Mouse (Mus musculus) forebrain, embryonic 16.5 days (tissue): Measurements from ENCODE around the gene S100a3. TPM values are rescaled to one million over a fixed set of nuclear protein-coding genes. Genes with fewer than 3 reads are reported as not detected.

Experiments used
- ATAC-seq: fragments of 200-750 bp; cut with Nextera tagmentation; 2 replicates; pipeline ENCODE4 v1.8.0; 2017; ENCODE audit warnings: mild to moderate bottlenecking, moderate library complexity
- H3K27ac ChIP-seq: fragments of 300-500 bp; sonication (generic); 2 replicates; pipeline ENCODE4 v1.5.1; 2014; ENCODE audit warnings: low read length, control low read depth
- H3K27me3 ChIP-seq: fragments of 300-500 bp; sonication (generic); replicated peaks from 2 replicates; pipeline ENCODE4 v1.6.1; 2014; ENCODE audit warnings: low read length; ENCODE audit not compliant: control insufficient read depth, insufficient read depth
- H3K36me3 ChIP-seq: fragments of 300-500 bp; sonication (generic); 2 replicates; pipeline ENCODE4 v1.6.1; 2014; ENCODE audit not compliant: control insufficient read depth, insufficient read depth
- H3K4me1 ChIP-seq: fragments of 300-500 bp; sonication (generic); replicated peaks from 2 replicates; pipeline ENCODE4 v1.6.1; 2014; ENCODE audit warnings: low read length; ENCODE audit not compliant: control insufficient read depth, insufficient read depth
- H3K4me2 ChIP-seq: fragments of 300-500 bp; sonication (generic); 2 replicates; pipeline ENCODE4 v1.6.1; 2014; ENCODE audit warnings: mild to moderate bottlenecking, low read length, control low read depth
- H3K4me3 ChIP-seq: fragments of 300-500 bp; sonication (generic); replicated peaks from 2 replicates; pipeline ENCODE4 v1.5.1; 2014; ENCODE audit warnings: mild to moderate bottlenecking, low read length, control low read depth
- H3K9ac ChIP-seq: fragments of 300-500 bp; sonication (generic); replicated peaks from 2 replicates; pipeline ENCODE4 v1.6.1; 2014; ENCODE audit warnings: low read depth, low read length, control low read depth
- H3K9me3 ChIP-seq: fragments of 300-500 bp; sonication (generic); 2 replicates; pipeline ENCODE4 v1.6.1; 2016; ENCODE audit warnings: low read length; ENCODE audit not compliant: control insufficient read depth
- WGBS: fragments of 180-500 bp; shearing (Covaris S2); extraction: QIAGEN DNeasy Blood & Tissue Kit; methylation state at CpG from one replicate; pipeline ENCODE4 v1.1.7; 2014; 5-methylcytosine and 5-hydroxymethylcytosine counted together
- polyA plus RNA-seq: library from polyadenylated mRNA; unstranded; fragments of >200 nt; fragmentation: Nextera tagmentation; extraction: Ambion mirVana; gene quantifications from 2 replicates; pipeline ENCODE4 v1.2.1, GENCODE M21; 2015

The S100a3 gene
- 0.07 TPM in 1 of 2 replicates, not detected in the other for polyA plus RNA-seq

GRCm38 (mm10) chr3:90560008-90560628, at the start of gene S100a3:
TSS of gene S100a3 (plus strand) at chr3:90560578.
- H3K27ac ChIP-seq = no peak within 1 kb of the TSS
- ATAC-seq = no peak
- WGBS = 84% methylated on average over 6 of the region's 6 CpGs
- H3K9ac ChIP-seq = no peak within 1 kb of the TSS
- H3K4me3 ChIP-seq = no peak within 1 kb of the TSS
- H3K4me1 ChIP-seq = no peaks in the 10 kb centered on the region
- no peaks in the 10 kb centered on the region for H3K36me3 ChIP-seq
- H3K4me2 ChIP-seq = no peak within 1 kb of the TSS
- no peaks in the 10 kb centered on the region for H3K27me3 ChIP-seq
- H3K9me3 ChIP-seq = no peaks in the 10 kb centered on the region

GRCm38 (mm10) chr3:90512276-90512675, 48.1 kb upstream of the S100a3 start:
- no peak for ATAC-seq
- peaks cover 10% of the 10 kb centered on the region for H3K27me3 ChIP-seq
- no peaks in the 10 kb centered on the region for H3K9me3 ChIP-seq
- H3K27ac ChIP-seq = no peak overlapping the region
- no peak overlapping the region for H3K9ac ChIP-seq
- WGBS = 83% methylated on average over 5 of the region's 5 CpGs
- H3K4me2 ChIP-seq = no peak overlapping the region
- H3K4me1 ChIP-seq = peaks cover 21% of the 10 kb centered on the region
- H3K4me3 ChIP-seq = no peak overlapping the region
- H3K36me3 ChIP-seq = peaks cover under 1% of the 10 kb centered on the region; the same call in 1 of the 2 replicates

- ATAC-seq = no peak
- H3K9me3 ChIP-seq = no peaks in the 10 kb centered on the region
- H3K4me2 ChIP-seq = no peak overlapping the region
- no peak overlapping the region for H3K27ac ChIP-seq
- no peaks in the 10 kb centered on the region for H3K36me3 ChIP-seq
- peaks cover 10% of the 10 kb centered on the region for H3K27me3 ChIP-seq
- H3K4me1 ChIP-seq = peaks cover 12% of the 10 kb centered on the region
- H3K4me3 ChIP-seq = no peak overlapping the region
- H3K9ac ChIP-seq = no peak overlapping the region
- 84% methylated on average over 9 of the region's 9 CpGs for WGBS
These were observed 47.3 kb upstream of the S100a3 start for GRCm38 (mm10) chr3:90512948-90513642.

GRCm38 (mm10) chr3:90513796-90514590, 46.4 kb upstream of the S100a3 start, which contains the start of the genes S100a1 and S100a13:
TSS of gene S100a1 (minus strand) at chr3:90514392.
TSS of gene S100a13 (plus strand) at chr3:90514435.
- Histone ChIP-seq H3K27ac (no peak within 1 kb of the TSS), H3K4me3 (peak within 1 kb of the TSS; percentile 26), H3K4me2 (peak within 1 kb of the TSS; percentile 57), H3K9me3 (no peaks in the 10 kb centered on the region), H3K27me3 (peaks cover 10% of the 10 kb centered on the region), H3K4me1 (peaks cover 10% of the 10 kb centered on the region; the same call in 1 of the 2 replicates), H3K9ac (peak within 1 kb of the TSS; percentile 36; the same call in 1 of the 2 replicates), H3K36me3 (no peaks in the 10 kb centered on the region)
- 6% methylated on average over 25 of the region's 25 CpGs for WGBS
- peak; percentile 16; the same call in 1 of the 2 replicates for ATAC-seq

GRCm38 (mm10) chr3:90514691-90515090, 45.7 kb upstream of the S100a3 start:
- peak; percentile 63 for ATAC-seq
- Histone ChIP-seq H3K9ac (peak overlapping the region; percentile 36; the same call in 1 of the 2 replicates), H3K27me3 (peaks cover 10% of the 10 kb centered on the region), H3K4me2 (peak overlapping the region; percentile 57), H3K36me3 (no peaks in the 10 kb centered on the region), H3K4me1 (peaks cover 9% of the 10 kb centered on the region; the same call in 1 of the 2 replicates), H3K9me3 (no peaks in the 10 kb centered on the region), H3K4me3 (peak overlapping the region; percentile 26), H3K27ac (no peak overlapping the region)
- WGBS = 2% methylated on average over 10 of the region's 10 CpGs

GRCm38 (mm10) chr3:90515242-90515641, 45.1 kb upstream of the S100a3 start:
- H3K9me3 ChIP-seq = no peaks in the 10 kb centered on the region
- WGBS = 37% methylated on average over 1 of the region's 1 CpGs
- H3K27ac ChIP-seq = no peak overlapping the region
- no peak overlapping the region for H3K9ac ChIP-seq
- H3K4me1 ChIP-seq = peaks cover 8% of the 10 kb centered on the region; the same call in 1 of the 2 replicates
- H3K4me2 ChIP-seq = peak overlapping the region; percentile 57
- H3K27me3 ChIP-seq = peaks cover 10% of the 10 kb centered on the region
- no peaks in the 10 kb centered on the region for H3K36me3 ChIP-seq
- no peak for ATAC-seq
- peak overlapping the region; percentile 26 for H3K4me3 ChIP-seq

GRCm38 (mm10) chr3:90515789-90516188, 44.6 kb upstream of the S100a3 start:
- Histone ChIP-seq H3K27ac (no peak overlapping the region), H3K9ac (no peak overlapping the region), H3K4me2 (no peak overlapping the region), H3K9me3 (no peaks in the 10 kb centered on the region), H3K4me1 (peaks cover 8% of the 10 kb centered on the region; the same call in 1 of the 2 replicates), H3K27me3 (peaks cover 10% of the 10 kb centered on the region), H3K4me3 (no peak overlapping the region), H3K36me3 (no peaks in the 10 kb centered on the region)
- no peak for ATAC-seq
- 94% methylated on average over 4 of the region's 4 CpGs for WGBS

- 87% methylated on average over 4 of the region's 4 CpGs for WGBS
- no peak for ATAC-seq
These were observed 42.7 kb upstream of the S100a3 start for GRCm38 (mm10) chr3:90517711-90518110.

GRCm38 (mm10) chr3:90525421-90525820, 35.0 kb upstream of the S100a3 start:
- WGBS = 73% methylated on average over 4 of the region's 4 CpGs
- no peak for ATAC-seq
- Histone ChIP-seq H3K9me3 (no peaks in the 10 kb centered on the region), H3K27ac (no peak overlapping the region), H3K4me3 (no peak overlapping the region), H3K4me1 (no peaks in the 10 kb centered on the region), H3K27me3 (no peaks in the 10 kb centered on the region), H3K4me2 (no peak overlapping the region), H3K9ac (no peak overlapping the region), H3K36me3 (no peaks in the 10 kb centered on the region)

More at GRCm38 (mm10) chr3:90517711-90518110, 42.7 kb upstream of the S100a3 start:
- Histone ChIP-seq H3K9me3 (no peaks in the 10 kb centered on the region), H3K27me3 (peaks cover 10% of the 10 kb centered on the region), H3K4me1 (peaks cover 8% of the 10 kb centered on the region; the same call in 1 of the 2 replicates), H3K36me3 (no peaks in the 10 kb centered on the region), H3K4me3 (no peak overlapping the region), H3K4me2 (no peak overlapping the region), H3K9ac (no peak overlapping the region), H3K27ac (no peak overlapping the region)
